Mouse (Mus musculus): ENCODE results near the gene Wdr89.

Gene Wdr89

DNA sequence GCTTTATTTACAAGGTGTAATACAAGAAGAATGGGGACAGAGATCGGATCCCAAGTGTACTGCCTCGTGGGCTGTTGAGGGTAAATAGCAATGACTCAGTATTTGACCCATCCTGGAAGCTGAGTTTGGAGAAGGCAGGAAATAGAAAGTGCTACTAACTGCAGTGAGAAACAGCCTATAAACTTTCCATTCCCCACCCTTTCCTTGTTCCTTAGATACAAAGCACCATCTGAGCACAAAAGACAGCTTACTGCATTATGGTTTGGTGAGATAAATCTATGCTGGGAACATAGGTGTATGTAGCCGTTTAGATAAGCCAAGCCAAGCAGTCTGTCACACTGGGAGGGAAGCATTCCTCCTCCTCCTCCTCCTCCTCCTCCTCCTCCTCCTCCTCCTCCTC is 46.5 kb downstream of the Wdr89 start:
- in situ Hi-C loops (cut with MboI, MseI) = no loop called here

DNA sequence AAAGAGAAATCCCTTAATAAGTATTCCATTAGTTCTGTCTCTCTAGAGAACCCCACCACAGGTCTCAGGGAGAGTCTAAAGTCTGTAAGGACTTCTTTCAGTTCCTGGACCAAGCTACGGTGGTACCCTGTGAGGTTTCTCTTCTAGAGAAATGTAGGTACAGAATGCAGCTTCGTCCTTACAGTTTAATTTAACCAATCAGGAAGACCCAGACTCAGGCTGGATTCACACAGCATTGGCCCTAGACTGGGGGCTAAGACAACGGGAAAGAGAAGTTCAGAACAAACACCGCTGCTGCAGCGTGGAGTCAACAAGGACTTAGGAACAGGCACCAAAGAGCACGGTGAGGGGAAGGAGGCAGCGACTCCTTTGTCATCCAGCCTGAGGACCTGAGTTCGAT is 52.5 kb downstream of the Wdr89 start:
- in situ Hi-C loops (cut with MboI, MseI) = no loop called here

DNA sequence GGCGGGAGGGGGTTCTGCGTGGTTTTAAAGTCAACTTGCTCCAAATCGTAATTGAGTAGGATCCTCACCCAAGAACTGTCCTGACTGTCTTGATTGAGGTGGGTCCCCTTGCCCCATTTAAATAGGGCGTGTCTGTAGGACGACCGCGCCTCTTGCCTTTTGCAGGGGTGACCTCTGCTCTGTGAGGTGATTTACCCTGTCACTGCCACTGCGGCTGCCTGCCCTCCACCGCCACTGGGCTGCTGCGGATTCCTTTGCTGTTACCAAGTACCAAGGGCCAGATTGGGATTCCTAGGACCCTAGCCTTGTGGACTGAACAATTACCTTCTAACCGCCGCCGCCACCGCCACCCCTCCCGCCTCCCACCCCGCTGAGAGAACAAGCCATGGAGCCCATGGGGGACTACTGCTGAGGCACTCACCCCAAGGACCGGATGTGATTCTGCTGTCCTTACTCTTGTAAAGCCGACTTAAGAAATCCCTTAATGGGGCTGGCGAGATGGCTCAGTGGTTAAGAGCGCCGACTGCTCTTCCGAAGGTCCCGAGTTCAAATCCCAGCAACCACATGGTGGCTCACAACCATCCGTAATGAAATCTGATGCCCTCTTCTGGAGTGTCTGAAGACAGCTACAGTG is 53.1 kb downstream of the Wdr89 start:
- in situ Hi-C loops (cut with MboI, MseI) = no loop called here

DNA sequence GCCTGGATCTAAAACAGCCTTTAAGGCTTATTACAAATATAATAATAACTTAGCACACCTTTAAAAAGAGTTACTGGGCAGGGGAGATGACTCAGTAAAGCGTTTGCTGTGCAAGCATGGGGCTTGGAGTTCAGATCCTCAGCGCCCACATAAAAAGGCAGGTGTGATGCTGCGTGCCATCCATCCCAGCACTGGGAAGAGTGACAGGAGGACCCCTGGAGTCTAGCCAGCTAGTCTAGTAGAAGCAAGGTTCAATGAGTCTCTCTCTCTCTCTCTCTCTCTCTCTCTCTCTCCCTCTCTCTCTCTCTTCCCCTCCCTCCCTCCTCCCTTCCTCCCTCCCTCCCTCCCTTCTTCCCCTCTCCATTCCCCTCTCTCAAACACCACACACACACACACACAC is 53.8 kb downstream of the Wdr89 start:
- in situ Hi-C loops (cut with MboI, MseI) = no loop called here

GRCm38 (mm10) chr12:75612711-75613110 is 56.6 kb downstream of the Wdr89 start:
- in situ Hi-C loops (cut with MboI, MseI) = no loop called here

- in situ Hi-C loops (cut with MboI, MseI) = no loop called here
Observed at GRCm38 (mm10) chr12:75599490-75599889, 69.8 kb downstream of the Wdr89 start.

DNA sequence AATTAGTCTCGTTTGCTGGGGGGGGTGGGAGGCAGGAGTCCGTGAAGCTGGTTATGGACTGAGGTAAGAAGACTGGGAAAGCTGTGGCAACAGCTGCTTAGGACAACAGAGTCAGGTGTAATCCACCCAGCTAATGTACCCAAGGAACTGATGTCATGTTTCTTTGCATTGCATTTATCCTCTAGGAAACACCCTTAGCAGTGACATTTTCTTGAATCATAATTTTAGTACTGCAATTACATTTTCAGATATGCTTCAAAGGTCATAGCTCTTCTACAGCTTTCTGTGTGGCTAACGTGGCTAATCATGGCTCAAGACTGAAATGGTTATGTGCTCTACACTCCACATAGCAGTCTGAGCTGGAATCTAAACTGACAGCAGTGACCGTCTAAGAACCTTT is 70.3 kb downstream of the Wdr89 start:
- in situ Hi-C loops (cut with MboI, MseI) = no loop called here

- in situ Hi-C loops (cut with MboI, MseI) = no loop called here
Observed at GRCm38 (mm10) chr12:75597707-75598106, 71.6 kb downstream of the Wdr89 start.

DNA sequence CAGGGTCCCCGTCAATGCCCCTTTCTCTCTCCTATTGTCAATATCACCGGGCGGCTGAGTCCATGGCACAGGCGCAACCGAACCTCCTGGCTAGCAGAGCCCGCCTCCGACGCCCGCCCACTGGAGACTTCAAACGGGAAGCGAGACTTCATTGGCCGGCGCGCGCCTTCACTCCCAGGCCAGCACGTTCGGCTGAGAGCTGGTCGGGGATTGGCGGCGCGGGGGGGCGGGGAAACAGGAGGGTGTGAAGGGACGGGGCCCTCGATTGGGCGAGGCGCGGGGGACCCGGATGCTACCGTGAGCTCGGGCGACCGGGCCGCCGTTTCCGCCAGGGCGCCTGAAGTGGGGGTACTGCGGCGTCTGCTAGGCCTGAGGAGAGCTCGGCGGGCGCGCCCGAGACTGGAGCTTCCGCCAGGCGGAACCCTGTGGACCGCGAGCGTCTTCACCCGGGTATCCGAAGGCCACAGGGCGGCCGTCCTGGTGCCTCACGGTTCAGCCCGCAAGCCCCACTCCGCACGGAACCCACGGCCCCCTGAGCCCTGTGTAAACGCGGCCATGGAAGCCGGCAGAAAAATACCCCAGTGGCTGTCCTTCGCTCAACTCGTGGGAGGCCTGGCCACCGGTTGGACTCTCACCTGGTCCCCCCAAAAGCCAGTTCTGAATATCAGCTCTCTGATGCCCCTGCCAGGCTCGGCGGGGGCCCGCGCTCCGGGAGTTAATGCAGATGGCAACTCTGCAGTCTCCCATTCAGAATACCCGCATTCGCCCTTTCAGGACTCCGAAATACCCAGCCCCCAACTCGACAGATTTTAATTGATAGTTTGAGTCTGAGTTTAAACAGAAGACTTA is 73.0 kb downstream of the Wdr89 start, which contains the start of gene Ppp2r5e:
Gene Ppp2r5e (minus strand): TSS at position 92 of the 849 bp plus-strand sequence.
- in situ Hi-C loops (cut with MboI, MseI) = no loop called here

- in situ Hi-C loops (cut with MboI, MseI) = no loop called here
Observed at GRCm38 (mm10) chr12:75595291-75596153, 73.8 kb downstream of the Wdr89 start.

DNA sequence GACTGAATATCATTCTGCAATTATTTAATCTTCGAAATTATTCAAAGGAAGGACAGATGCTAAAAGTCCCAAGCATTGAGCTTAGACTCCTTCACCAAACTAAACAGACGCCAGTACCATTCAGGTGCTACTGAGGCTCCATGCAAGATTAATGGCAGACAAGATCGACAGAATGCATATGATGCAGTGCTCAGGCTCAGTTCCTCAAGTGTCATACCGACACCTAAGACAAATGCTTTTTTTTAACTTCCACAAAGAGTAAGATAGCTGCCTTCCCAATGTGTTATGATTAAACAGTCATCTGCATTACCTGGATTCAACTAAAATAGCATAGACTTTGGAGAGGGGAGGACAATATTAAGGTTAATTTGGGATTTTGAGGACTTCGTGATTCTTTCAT is 74.9 kb downstream of the Wdr89 start:
- in situ Hi-C loops (cut with MboI, MseI) = no loop called here

DNA sequence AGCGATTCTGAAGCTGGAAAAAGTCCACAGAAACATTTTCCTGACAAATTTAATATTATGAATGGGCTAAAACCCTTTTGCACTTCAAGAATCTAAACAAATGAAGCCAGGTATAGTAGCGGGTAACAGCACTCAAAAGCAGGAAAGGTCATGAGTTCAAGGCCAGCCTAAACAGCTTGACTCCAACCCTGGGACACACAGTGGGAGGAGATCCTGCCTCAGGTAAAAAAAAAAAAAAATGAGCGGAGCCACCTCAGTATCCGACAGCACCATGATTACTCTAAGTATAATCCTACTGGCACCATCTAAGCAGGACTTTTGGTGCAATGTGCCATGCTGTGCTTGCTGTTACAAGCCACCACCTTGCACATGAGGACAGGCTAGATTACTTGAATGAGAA is 75.5 kb downstream of the Wdr89 start:
- in situ Hi-C loops (cut with MboI, MseI) = no loop called here

DNA sequence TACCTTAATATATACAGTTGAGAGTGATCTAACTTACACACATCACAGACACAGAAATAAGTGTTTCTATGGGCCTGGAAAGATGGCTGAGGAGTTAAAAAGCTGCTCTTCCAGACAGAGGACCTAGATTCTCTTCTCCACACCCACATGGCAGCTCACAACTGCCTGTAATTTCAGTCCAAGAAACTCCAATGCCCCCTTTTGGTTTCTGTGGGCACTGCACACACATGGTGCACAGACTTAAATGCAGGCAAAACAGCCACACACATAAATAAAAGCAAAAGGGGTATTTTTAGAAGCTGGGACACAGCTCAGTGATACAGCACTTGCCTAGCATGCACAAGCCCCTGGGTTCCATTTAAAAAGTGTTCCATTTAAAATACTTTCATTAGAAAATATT is 81.8 kb downstream of the Wdr89 start:
- in situ Hi-C loops (cut with MboI, MseI) = no loop called here

DNA sequence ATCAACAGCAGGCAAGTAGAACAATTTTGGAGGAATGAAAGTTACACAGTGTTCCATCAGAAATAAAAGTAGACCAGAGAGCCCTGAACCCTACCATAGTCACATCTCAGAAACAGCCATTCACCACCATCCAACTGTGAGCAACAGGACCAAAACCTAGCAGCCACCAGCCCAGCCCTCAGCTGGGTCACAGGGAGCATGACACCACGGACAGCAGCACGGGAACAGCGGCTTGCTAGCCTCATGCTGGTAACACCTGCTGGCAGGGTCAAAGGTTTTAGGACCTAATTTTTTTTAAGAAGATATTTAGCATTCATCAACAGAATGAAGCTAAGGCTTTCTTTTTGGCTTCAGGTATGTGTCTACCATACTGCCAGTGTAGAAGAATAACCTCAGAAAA is 85.6 kb downstream of the Wdr89 start:
- in situ Hi-C loops (cut with MboI, MseI) = no loop called here
